Mouse (Mus musculus) retina, adult 2 months (tissue): ENCODE results near the gene Zan.

Experiments
- DNase-seq: peaks from one replicate; pipeline ENCODE4 v3.0.0-alpha.2; 2012; ENCODE audit warnings: low read depth, low spot score

Gene Zan

DNA sequence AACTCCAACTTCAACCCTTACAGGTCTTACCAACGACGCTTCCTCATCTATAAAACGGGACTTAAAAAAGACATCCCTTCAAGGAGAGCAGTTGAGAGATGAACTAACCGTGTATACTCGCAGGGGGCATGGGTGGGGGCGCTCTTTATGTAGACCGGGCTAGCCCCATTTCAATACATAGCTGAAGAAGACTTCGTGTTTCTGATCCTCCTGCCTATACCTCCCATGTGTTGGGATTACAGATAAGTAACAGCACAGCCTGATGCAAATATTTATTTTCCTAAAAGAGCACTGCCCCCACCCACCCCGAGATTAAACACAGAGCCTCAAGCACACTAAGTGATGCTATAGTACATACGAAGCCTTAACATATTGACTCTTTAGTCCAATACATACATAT lies 142.5 kb downstream of the Zan start:
- DNase-seq, result no peak

DNA sequence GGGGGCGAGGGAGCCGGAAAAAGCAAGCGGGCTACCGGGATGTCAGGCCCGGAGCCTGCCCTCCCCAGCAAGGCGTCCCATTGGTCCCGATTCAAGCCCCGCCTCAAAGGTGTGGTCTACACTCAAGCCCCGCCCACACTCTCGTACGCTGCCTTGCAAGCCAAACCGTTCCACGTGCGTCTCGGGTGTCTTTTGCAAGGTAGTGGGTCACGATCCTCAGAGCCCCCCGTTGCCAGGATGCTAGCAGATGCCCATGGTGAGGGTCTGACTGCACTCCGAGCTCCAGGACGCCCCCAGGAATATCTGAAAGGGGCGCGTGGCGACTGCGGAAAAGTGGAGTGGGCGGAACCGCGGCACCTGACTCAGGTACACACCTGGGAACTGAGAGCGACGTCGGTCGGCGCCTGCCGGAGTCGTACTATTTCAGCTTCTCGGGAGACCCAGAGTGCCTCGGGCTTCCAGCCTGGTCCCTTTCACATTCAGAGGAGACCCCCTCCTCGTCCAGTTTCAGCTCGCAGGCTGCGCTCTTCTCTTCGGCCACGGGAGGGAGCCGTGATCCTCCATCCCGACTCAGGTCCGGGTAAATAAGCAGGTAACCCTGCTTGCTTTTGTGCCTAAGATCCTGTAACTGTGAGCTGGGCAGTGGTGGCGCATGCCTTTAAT lies 143.2 kb downstream of the Zan start, which contains the start of gene Slc12a9:
TSS of gene Slc12a9 (minus strand) at position 86 of the 663 bp plus-strand sequence.
- peak; percentile 76 for DNase-seq

DNA sequence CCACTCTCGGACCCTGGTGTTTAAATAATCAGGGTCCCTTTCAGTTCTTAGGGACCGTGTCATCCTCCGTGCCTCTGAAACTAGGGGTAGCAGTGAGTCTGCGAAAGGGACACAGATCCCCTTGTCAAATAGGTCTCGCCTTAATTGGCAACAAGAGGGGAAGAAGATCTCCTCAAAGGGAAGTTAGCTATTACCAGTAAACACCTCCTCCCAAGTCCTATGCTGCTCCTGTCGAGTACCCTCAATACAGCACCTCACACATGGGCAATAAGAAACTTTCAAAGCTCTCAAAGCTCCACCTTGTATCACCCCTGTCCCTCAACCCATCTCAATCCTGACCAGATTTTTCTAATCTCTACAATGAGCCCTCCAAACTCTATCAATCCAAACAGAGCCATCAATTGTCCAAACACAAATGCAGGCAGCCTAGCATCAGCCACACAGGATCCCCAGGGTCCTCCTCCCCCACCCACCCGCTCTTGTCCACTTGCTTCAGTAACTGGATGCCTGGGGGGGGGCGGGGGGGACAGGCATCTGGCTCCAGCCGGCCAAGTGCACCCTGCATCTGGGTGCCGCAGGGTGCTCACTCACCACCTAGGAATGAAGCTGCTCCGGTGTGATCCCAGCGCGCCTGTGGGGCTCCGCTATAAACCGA lies 143.9 kb downstream of the Zan start:
- no peak for DNase-seq

DNA sequence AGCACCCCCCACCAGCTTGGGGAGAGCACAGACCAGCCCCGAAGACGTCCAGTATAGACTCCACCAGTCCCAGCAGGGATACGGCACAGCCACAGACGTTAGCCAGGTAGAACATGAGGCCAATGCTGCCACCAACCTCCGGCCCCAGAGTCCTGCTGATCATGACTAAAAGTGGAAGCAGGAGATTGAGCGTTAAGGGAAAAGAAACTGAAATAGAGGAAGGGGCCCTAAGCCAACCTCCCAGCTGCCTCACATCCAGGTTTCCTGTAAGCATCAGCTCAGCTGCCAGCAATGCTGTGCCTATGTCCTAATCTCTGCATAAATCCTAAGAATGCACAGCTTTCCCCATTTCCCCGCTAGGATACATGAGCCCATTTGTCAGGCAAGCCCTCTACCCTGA lies 146.0 kb downstream of the Zan start:
- no peak for DNase-seq
